Mouse (Mus musculus) spleen, postnatal 36 days (tissue): ENCODE measurements around the gene Gm21976.

ENCODE experiments used
- DNase-seq, 2 experiments: peaks; one replicate each; pipeline ENCODE4 v3.0.0; 2022; ENCODE audit warnings: low spot score in 2 of 2, mixed read lengths in 1 of 2

Gene Gm21976

DNA sequence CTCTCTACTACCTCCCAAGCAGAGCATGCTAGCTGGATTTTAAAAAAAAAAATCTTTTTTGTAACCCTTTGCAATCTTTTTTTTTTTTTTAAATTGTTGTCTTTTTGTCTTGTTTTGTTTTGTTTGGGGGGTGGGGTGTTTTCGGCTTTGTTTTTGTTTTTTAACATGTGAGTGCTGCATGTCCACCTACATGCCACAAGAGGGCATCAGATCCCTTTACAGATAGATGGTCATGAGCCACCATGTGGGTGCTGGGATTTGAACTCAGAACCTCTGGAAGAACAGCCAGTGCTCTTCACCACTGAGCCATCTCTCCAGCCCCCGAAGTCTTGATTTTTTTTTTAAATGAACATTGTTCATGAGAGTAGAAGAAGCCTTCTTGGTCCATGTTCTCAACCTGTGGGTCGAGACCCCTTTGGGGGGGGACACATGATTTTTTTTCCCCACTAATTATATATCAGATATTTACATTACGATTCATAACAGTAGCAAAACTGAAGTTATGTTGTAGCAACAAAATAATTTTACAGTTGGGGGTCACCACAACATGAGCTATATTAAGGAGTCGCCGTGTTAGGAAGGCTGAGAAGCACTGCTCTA lies 18.3 kb downstream of the Gm21976 start:
- DNase-seq: no peak

DNA sequence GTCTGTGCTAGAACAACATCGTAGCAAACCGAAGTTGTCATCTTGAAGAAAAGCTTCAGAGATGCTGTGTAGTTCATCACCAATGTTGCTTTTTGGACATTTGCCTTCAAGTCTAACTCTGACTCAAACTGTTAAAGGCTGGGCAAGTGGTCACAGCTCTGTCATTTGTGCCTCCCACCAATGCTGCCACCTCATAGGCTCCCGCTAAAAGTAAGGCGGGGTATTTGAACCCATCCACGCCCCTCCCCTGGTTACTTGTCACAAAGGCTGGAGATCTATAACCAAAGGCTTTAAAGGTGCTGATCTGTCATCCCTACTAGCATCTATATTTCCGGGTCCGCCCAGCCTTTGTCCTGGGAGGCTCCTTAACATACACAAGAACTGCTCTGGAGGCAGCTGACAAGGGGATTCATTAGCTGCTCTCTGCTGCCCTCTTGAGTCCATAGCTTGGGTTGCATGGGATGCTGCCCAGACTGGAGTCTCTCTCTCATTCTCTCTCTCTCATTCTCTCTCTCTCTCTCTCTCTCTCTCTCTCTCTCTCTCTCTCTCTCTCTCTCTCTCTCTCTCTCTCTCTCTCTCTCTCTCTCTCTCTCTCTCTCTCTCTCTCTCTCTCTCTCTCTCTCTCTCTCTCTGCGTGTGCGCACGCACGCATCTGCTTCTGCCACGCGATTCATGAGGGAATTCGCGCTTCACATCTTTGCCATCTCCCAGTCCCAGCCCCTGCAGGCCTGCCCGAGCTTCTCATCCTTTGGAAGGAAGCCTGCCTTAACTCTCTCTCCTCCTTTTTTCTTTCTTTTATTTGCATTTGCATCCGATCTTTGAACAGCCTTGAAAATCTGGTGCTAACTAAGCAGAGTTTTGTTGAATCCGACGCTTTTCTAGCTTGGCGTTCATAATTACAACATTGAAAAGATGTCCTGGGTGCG lies 19.4 kb downstream of the Gm21976 start:
- peak; percentile 28 to 32 for DNase-seq

DNA sequence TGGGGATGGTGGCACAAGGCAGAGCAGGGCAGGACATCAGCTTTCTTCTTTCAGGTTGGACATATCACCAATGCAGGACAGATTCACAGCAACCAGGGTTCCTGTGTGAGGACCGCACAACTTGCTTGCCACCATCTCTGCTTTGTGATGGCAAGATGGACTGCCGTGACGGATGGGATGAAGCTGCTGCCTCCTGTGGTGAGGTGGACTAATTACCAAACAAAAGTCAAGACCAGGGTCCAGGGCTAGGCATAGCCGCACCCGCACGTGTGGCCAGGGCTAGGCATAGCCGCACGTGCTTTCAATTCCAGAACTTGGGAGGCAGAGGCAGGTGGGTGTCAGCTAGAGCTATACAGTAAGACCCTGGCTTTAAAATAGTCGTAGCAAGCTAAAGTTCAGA lies 25.6 kb downstream of the Gm21976 start:
- no peak for DNase-seq

DNA sequence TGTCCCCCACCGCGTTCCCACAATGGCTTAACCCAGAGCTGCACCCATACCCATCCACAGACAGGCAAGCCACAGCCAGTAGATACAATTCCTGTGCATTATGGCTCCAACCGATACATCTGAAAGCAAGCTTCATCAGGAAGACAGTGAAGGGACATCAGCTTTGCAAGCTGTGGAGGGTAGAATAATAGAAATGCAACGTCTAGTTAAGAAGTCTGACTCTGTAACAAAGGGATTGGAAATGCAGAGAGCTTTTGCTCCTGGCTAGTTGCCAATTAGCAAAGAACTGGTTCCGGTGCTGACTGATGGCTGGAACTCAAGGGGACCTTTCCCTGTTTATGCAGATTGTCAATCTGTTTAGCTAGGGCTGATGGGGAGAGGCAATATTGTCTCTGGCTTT lies 26.7 kb downstream of the Gm21976 start:
- no peak for DNase-seq

DNA sequence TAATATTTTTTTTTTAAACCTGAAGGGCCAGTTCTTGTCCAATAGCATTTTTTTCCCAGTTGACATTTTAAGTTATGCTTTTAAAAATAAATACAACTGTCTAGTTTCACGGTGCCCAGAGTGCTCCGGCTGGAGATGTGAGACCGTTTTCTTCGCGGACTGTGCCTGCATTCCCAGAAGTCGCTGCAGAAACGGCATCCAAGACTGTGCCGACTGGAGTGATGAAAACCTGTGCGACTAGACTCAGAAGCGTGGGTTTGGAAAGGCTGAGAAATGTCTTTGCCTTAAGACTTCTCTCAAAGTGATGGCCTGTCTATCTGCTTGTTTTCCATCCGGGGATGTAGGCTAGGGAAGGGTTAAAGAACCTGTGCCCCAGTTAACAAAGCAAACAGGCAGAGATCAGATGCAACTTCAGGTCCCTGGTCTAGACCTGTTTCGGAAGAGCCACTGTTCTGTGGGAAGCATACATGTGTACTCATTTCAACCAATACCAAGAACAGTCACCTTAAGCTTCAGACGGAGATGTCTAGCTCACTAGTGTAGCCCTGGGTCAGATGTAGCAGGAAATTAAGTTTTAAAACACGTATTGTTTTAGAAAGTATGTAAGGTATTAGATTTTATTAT lies 27.3 kb downstream of the Gm21976 start:
- DNase-seq: no peak

DNA sequence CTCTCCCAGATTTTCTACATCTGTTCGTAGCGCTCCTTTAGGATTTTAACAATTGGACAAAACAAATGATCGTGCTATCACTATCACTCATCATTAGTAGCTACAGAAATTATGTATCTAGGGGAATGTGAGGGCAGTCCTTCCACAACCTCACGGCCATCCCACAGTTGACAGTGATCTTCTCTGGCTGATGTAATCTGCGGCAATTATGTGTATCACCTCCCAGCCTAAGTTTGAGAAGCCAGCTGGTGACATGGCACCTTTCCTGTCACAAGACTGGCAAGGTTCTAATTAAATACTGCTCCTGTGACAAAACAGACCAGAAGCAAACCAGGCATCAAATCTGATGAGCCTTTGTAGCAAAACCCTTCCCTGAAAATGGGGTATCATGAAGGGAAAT lies 28.3 kb downstream of the Gm21976 start:
- no peak for DNase-seq

DNA sequence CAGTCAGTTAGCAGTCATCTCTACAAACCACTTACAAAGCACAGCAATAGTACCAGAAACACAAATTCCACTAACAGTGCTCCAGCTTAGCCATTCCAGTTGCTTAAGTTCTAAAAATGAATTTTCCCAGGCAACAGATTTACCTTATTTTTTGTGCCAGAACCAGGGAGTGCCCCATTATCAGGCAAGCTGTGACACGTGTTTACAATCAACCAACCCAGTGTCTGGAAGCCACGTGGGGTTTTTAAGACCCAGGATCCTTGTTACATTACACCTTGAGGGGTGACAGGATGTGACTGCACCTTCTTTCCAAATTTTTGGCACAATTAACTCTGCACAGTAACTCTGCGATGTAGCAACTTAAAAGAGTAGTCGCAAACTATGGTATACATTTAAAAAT lies 29.0 kb downstream of the Gm21976 start:
- no peak for DNase-seq

DNA sequence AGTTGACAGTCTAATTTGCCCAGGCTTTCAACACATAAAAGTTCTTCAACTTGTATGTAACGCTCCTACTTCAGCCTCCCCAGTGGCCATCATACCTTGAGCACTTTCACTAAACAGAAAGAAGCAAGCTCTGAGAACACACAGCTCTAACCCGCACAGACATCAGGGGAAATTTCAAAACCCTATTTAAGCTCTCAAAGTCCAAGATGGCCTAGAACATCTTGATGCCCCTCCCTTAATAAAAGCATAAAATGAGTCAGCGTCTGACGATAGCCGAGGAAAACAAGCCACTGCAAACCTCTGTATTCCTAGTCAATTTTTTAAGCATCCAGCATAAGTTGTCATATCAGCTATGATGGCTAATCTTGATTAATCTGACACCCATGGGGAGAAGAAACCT lies 31.9 kb downstream of the Gm21976 start:
- DNase-seq: no peak

DNA sequence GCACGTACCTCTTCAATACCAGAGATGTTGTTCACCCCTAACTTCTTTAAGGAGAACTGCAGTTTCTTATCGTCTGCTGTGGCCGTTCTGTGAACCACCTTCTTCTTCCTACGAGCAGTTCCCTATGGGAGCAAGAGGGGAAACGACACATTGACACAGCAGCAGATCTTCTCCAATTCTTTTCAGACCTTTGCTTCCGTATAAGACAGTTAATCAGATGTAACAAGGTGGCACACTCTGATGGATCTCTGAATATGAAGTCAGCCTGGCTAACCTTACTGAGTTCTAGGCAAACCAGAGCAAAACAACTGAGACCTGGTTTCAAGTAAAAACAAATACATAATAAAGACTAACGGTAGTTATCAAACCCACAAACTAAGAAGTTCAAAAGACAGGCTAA lies 33.9 kb downstream of the Gm21976 start:
- no peak for DNase-seq

DNA sequence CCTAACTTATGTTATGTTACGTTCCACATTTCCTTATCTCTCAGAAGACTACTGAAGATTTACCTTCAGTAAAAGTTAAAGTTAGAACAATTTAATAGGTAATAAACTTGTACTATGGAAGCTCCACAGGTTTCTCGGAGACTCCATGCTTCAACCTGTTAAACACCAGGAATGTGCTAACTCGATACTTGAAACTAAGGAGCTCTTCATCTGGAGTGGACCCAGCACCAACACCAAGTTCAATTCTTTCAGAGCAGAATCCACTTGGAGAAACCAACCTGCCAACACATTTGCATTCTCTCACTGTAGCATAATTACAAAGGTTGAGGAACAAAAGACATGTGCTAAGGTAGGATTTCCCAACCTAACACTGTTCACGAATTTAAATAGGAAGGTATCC lies 35.4 kb downstream of the Gm21976 start:
- DNase-seq: no peak

DNA sequence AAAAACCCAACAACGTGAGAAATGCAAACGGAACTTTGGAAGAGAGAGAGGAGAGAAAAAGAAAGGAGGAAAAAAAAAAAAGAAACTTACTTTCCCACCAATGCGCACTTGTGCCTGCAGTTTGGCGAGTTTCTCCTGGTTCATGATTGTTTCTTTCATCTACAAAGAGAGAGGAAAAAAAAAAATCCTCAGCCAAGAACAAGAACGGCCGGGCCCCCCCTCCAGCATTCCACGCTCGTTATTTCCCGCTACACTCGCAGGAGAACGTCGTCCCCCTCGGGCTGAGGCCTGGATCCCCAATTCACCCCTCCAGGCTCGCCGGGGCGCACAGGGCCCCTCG lies 36.4 kb downstream of the Gm21976 start:
- DNase-seq: no peak

DNA sequence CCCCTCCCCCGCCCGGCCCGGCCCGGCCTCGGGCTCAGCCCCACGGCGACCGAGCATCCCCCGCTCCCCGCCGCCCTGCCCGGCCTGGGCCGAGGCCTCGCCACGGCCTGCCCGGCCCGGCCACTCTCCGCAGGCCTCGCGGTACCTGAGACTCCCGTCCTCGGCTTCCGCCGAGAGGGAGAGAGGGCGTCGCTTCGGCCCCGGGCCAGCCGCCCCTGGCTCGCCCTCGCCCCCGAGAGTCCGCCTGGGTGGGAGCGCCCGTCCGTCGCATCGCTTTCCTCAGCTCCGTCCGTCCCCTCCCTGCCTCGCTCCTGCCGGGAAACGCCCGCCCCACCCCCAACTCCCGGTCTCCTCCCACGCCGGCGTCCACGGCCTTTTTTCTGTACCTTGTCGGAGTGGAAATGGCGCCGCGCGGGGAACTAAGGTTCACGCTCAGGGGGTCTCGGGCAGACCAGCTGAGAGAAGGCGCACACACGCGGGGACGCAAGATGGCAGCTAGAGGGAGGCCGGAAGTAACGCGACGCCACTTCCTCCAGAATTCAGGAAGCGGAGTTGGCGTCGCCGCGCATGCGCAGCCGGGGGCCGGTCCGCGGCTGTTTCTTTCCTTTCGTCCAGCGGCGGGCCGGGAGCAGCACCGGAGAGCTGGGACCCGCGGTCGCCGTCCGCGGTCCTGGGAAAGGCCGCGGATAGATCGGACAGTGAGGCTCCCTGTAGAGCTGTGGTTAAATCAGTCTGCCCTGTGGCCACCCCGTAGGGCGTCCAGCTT lies 37.0 kb downstream of the Gm21976 start, which contains the start of gene Btf3:
Gene Btf3 (minus strand): TSS at position 527 of the 766 bp plus-strand sequence.
- peak; percentile 90 to 92 for DNase-seq

DNA sequence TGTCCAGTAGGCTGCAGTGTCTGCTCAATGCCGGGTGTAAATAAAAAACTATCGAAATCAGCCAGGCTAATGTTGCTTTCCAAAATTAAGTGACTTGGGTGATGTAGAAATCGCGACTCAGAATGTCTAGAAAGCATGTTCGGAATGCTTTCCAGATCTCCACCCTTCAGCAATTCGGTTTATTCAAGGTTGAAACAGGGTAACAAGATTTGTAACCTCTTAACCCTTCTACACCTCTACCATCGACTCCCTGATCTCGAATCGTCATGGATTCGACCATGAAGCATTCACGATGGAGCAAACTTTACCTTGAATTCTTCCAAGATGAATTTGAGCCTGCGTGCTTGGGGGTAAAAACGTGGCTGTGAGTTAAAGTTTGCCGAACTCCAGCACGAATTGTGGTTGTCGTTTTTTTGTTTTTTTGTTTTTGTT lies 37.6 kb downstream of the Gm21976 start:
- DNase-seq: no peak

DNA sequence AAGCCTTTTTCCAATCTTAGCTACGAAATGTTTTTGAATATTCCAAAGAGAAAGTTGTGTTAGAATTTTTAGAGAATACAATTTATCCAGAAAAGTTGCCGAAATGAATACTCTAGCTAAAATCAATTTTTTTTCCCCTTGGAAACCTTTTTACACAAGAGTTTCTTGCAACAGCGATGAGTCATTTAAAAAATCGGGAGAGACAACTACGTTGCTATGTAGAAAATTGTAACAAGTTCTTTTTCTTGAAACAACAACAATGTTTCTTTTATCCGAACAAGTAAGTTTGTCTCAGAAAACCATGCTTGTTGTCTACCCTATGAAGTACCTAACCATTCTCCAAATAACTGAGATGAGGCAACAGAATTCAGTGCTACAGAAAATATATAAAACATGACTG lies 38.2 kb downstream of the Gm21976 start:
- DNase-seq: no peak

DNA sequence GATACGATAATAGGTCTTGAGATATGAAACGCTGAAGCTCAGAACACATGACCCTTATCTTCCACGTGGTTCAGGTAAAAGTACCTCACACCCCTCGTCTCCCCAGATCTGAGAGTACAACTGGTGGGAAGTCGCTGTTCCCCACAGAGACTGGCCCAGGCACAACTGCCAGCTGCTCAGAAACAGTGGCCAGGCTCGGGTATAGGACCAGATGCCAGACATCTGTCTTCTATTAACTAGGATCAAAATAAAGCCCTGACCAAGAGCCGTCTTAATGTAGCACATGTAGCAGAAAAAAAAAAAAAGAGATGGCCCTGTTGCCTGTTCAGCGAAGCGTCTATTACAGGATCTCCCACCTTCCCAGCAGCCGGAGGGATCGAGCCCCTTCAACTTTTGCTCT lies 45.3 kb downstream of the Gm21976 start:
- DNase-seq: no peak

DNA sequence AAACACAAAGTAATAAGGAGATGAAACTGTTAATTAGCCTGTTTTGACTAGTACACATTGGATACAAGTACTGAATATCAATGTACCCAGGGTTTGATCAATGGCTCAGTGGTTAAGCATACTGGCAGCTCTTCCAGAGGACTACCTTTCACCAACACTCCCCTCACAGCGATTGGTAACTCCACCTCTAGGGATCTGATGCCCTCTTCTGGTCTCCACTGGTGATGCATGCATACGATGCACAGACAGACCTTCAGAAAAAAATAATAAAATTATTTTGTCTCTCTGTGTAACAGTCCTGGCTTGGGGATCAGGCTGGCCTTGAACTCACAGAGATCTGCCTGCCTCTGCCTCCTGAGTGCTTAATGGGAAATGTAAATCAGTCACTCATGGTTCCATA lies 52.4 kb downstream of the Gm21976 start:
- DNase-seq: peak in 1 of 2 experiments; percentile 18

DNA sequence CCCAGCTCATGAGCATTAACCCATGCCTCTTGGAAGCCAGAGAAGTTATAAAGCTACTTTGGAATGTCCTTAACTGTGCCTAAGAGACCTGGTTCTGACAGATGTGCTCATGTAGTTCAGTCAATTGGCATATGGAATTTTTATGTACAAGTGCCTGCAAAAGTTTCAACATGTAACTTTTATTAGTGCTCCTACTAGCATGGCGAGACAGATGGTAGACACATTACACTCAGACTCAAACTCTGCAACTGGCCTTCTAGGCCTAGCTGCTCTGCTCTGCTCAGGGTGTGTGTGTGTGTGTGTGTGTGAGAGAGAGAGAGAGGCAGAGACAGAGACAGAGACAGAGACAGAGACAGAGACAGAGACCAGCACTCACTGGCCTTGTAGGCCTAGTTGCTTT lies 56.5 kb downstream of the Gm21976 start:
- DNase-seq: no peak

DNA sequence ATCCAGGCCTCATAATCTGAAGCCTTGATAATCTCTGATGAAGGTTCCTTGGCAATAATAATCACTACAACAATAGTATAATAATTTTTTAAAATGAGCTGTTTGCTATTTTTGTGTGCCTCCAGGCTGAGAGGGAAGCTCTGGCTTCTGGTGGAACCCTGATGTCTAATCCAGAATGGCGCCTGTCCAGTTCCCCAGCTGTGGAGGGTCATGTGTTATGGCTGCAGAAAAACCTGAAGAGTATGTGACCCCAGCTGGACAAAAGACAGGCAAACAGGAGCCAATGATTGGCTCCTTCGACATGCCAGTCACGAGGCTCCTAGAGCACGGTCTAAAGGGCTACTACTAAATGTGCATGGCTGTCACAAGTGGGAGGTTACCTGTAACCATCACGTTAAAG lies 60.8 kb downstream of the Gm21976 start:
- DNase-seq: no peak

DNA sequence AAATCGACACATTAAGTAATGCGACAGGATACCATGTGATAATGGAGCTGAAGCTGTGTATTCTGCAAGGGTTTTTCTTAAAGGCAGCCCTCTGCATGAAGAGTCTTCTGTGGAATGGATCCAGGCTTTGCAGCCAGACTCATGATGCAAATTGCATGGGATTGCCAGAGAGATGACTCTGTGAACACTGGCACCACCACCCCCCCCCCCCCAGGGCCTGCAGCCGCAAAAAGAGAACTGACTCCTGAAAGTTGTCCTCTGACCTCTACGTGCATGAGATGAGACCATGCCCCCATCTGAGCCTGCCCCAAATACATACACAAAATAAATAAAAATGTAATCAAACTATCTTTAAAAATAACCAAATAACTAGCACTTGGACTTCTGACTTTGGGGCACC lies 69.8 kb downstream of the Gm21976 start:
- no peak for DNase-seq

DNA sequence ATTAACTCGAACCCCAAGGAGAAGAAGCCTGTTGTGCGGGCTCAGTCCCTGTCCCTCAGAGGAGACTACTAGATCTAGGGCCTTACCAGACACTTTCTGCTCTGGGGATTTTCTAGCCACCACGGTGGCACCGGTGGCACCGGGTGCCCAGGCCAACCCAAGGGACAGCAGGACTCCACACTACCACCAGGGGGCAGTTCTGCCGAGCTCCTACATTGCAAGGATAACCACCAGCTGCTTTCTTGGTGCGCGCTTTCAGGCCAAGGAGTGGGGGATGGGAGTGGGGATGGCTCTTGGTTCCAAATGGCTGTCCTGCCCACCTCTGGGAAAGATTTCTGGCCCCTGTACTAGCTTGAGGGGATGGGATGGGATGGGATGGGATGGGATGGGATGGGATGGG lies 71.8 kb downstream of the Gm21976 start:
- DNase-seq: no peak

DNA sequence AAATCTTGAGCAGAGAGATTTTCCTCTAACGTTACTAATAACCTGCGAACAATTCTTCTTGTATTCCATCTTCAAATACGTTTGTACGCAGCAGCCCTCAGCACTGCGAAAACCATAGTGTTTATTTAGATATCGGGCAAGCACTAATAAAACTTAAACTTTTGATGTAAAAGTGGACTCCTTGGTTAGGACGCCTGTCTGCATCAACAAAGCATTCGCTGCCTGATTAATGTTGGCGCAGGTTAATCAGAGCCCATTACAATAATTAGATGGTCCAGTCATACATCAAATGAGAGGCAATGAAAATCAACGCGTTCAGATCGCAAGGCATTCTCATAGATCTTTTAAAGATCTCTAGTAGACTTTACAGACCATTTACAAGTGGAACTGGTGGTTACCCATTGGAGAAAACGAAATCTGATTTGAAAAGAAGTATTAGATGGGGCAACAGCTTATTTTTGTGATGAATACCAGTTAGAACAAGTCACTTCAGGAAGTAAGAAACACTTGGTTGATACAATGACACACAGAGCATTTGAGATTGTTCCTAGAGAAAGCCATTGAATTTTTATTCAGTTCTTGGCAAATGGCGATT lies 72.8 kb downstream of the Gm21976 start:
- no peak for DNase-seq

DNA sequence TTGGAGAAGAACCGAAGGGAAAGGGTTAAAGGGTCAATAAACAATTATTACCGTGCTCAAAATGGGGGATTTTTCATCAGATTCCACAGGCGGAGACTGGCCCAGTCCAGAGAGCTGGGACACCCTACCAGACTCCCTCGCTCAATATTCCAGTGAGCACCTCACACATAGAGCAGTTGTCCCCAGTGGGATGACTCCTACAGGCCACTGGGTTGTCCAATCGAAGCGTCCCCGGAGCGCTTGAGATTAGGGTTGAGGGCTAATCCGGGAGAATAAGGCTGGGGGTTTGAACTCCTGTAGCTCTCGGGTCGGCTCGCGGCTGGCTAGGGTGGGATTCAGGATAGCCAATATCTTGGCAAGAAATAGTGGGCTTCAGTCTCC lies 74.0 kb downstream of the Gm21976 start:
- DNase-seq: no peak
